Mouse (Mus musculus): ENCODE data around the gene Abhd14a. TPM values are rescaled to one million over a fixed set of nuclear protein-coding genes. Genes with fewer than 3 reads are reported as not detected.

Gene Abhd14a
- total and polyA plus RNA-seq, 3 experiments = 22.8 to 48.7 TPM; not detected in 1

DNA sequence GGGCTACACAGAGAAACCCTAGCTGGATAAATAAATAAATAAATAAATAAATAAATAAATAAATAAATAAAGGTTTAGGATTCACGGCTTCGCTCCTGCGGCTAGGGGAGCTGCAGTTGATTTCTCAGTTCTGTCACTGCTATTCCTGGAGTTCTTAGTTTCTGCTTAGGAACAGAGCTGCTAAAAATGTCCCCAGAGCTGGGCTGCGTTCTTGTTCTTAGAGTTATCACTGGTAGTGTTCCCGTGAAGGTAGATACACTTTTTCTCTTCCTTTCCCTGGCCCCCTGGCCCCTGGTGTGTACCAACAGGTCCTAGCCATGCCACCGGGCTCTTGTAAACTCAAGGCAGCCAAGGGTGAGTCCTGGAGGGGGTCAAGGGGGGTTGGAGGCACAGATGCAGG, 30.7 kb downstream of the Abhd14a start:
- H3K27me3 ChIP-seq (ENCODE audit: control insufficient read depth in 1 of 2, insufficient read depth in 2 of 2, low read length in 2 of 2) = no peaks in the 10 kb centered on the region
- H3K36me3 ChIP-seq (ENCODE audit: control insufficient read depth in 1 of 2, insufficient read depth in 2 of 2, low read length in 2 of 2) = peaks cover 0 to 2% of the 10 kb centered on the region in 2 experiments; a peak in 2 of 4 replicates
- no peak overlapping the region for H3K27ac ChIP-seq (ENCODE audit: control insufficient read depth, low read depth, low read length)
- no peaks in the 10 kb centered on the region for H3K9me3 ChIP-seq (replicated peaks; ENCODE audit: insufficient read depth, low read length)
- no peaks in the 10 kb centered on the region for H3K79me2 ChIP-seq (ENCODE audit: control insufficient read depth, insufficient read depth, low read length, poor library complexity)
- TF ChIP-seq KAT2A (conservative IDR thresholded peaks at IDR 0.05; ENCODE audit: low read depth, low read length) = no peak
- no peak for TF ChIP-seq MXI1 (IDR thresholded peaks at IDR 0.05; ENCODE audit: low read depth, low read length)
- TF ChIP-seq POLR2AphosphoS5 (IDR thresholded peaks at IDR 0.05; ENCODE audit: borderline replicate concordance, low read depth, low read length) = no peak
- no peak for TF ChIP-seq BHLHE40 (IDR thresholded peaks at IDR 0.05; ENCODE audit: borderline replicate concordance, low read depth, low read length)
- no peak for TF ChIP-seq ZKSCAN1 (IDR thresholded peaks at IDR 0.05; ENCODE audit: low read depth, low read length)
- no peak for TF ChIP-seq MAZ (IDR thresholded peaks at IDR 0.05; ENCODE audit: low read depth, low read length)
- no peak for TF ChIP-seq ZMIZ1 (IDR thresholded peaks at IDR 0.05; ENCODE audit: low read depth, low read length)
- TF ChIP-seq RAD21 (IDR thresholded peaks at IDR 0.05; ENCODE audit: low read depth, low read length) = no peak
- no peak for TF ChIP-seq HCFC1 (IDR thresholded peaks at IDR 0.05; ENCODE audit: low read depth, low read length)
- H3K9ac ChIP-seq (ENCODE audit: control insufficient read depth, low read depth, low read length, poor library complexity, severe bottlenecking) = no peak overlapping the region
- no peak overlapping the region for H3K4me3 ChIP-seq (ENCODE audit: control insufficient read depth in 1 of 2, insufficient read depth in 1 of 2, low read depth in 2 of 2, low read length in 2 of 2)
- H3K4me1 ChIP-seq (ENCODE audit: control insufficient read depth in 1 of 2, insufficient read depth in 2 of 2, low read length in 2 of 2) = peaks cover 0 to 23% of the 10 kb centered on the region in 2 experiments; a peak in 2 of 4 replicates
- DNase-seq (ENCODE audit: low read depth, low spot score) = no peak

DNA sequence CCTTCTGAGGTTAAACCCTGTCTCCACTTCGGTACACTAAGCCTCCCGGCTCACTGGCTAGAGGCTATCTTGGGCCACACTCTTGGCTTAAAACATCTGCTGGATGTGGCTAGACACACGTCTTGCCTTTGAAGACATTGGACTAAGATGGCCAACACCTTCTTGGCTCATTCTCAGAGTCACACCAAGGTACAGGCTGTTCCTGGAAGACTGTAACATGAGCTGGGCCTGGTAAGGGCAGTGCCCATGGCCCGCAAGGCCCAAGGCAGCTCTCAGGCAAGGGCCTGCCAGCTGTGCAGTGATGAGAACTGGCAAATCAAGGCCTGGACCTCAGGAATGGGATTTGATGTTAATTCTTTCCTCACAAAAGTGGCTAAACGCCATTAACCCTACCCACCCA, 33.9 kb downstream of the Abhd14a start:
- TF ChIP-seq CTCF (IDR thresholded peaks at IDR 0.05 in 2 of 3, conservative IDR thresholded peaks at IDR 0.05 in 1 of 3; ENCODE audit: control insufficient read depth in 1 of 3, insufficient read depth in 1 of 3, low read depth in 2 of 3, low read length in 3 of 3, poor library complexity in 1 of 3, severe bottlenecking in 1 of 3) (no peak), SIN3A (IDR thresholded peaks at IDR 0.05; ENCODE audit: low read length) (no peak), CHD2 (IDR thresholded peaks at IDR 0.05; ENCODE audit: low read length) (no peak), GATA1 (IDR thresholded peaks at IDR 0.05; ENCODE audit: low read depth, low read length) (no peak), POLR2AphosphoS5 (IDR thresholded peaks at IDR 0.05; ENCODE audit: borderline replicate concordance, low read depth, low read length) (no peak), ELF1 (IDR thresholded peaks at IDR 0.05; ENCODE audit: low read depth, low read length) (no peak), EP300 (IDR thresholded peaks at IDR 0.05; ENCODE audit: low read depth in 1 of 2, low read length in 2 of 2) (no peak), USF1 (IDR thresholded peaks at IDR 0.05; ENCODE audit: low read depth, low read length) (no peak), MYB (IDR thresholded peaks at IDR 0.05; ENCODE audit: low read depth, low read length) (no peak), RCOR1 (IDR thresholded peaks at IDR 0.05; ENCODE audit: low read depth, low read length) (no peak), TCF12 (IDR thresholded peaks at IDR 0.05; ENCODE audit: low read depth, low read length) (no peak), JUND (IDR thresholded peaks at IDR 0.05; ENCODE audit: low read depth, low read length) (no peak), SMC3 (IDR thresholded peaks at IDR 0.05; ENCODE audit: low read depth, low read length) (no peak), MAZ (IDR thresholded peaks at IDR 0.05; ENCODE audit: low read depth, low read length) (no peak), POLR2A (IDR thresholded peaks at IDR 0.05; ENCODE audit: control insufficient read depth in 1 of 2, insufficient read depth in 1 of 2, low read depth in 1 of 2, low read length in 2 of 2, poor library complexity in 1 of 2) (no peak), POLR2AphosphoS2 (IDR thresholded peaks at IDR 0.05; ENCODE audit: low read length) (no peak), UBTF (IDR thresholded peaks at IDR 0.05; ENCODE audit: borderline replicate concordance, insufficient read depth, low read depth, low read length) (no peak), RAD21 (IDR thresholded peaks at IDR 0.05; ENCODE audit: low read depth, low read length) (no peak), ZMIZ1 (IDR thresholded peaks at IDR 0.05; ENCODE audit: low read depth, low read length) (no peak), TBP (IDR thresholded peaks at IDR 0.05; ENCODE audit: low read depth, low read length) (no peak)
- Histone ChIP-seq H3K4me3 (ENCODE audit: control insufficient read depth in 1 of 2, insufficient read depth in 1 of 2, low read depth in 2 of 2, low read length in 2 of 2) (no peak overlapping the region), H3K36me3 (ENCODE audit: control insufficient read depth in 1 of 2, insufficient read depth in 2 of 2, low read length in 2 of 2) (peaks cover 0 to 2% of the 10 kb centered on the region in 2 experiments; a peak in 2 of 4 replicates), H3K9me3 (replicated peaks; ENCODE audit: insufficient read depth, low read length) (no peaks in the 10 kb centered on the region), H3K27ac (ENCODE audit: control insufficient read depth, low read depth, low read length) (no peak overlapping the region), H3K79me2 (ENCODE audit: control insufficient read depth, insufficient read depth, low read length, poor library complexity) (no peaks in the 10 kb centered on the region), H3K4me1 (ENCODE audit: control insufficient read depth in 1 of 2, insufficient read depth in 2 of 2, low read length in 2 of 2) (peaks cover 0 to 8% of the 10 kb centered on the region in 2 experiments; a peak in 1 of 4 replicates), H3K9ac (ENCODE audit: control insufficient read depth, low read depth, low read length, poor library complexity, severe bottlenecking) (no peak overlapping the region), H3K27me3 (ENCODE audit: control insufficient read depth in 1 of 2, insufficient read depth in 2 of 2, low read length in 2 of 2) (no peaks in the 10 kb centered on the region)
- no peak for DNase-seq (ENCODE audit: low read depth, low spot score)

Data from MEL (cell line).